Mouse (Mus musculus): Measurements from ENCODE around the gene Gm20809. TPM values are rescaled to one million over a fixed set of nuclear protein-coding genes. Genes with fewer than 3 reads are reported as not detected.
"Not testable (repeated sequence)": the region's sequence is repeated elsewhere in the genome, so short reads cannot be mapped to it uniquely, and the experiment has no call there.

The Gm20809 gene
- polyA plus RNA-seq (2015; fragmentation: Nextera tagmentation; extraction: Ambion mirVana) = not detected in 2 replicates

DNA sequence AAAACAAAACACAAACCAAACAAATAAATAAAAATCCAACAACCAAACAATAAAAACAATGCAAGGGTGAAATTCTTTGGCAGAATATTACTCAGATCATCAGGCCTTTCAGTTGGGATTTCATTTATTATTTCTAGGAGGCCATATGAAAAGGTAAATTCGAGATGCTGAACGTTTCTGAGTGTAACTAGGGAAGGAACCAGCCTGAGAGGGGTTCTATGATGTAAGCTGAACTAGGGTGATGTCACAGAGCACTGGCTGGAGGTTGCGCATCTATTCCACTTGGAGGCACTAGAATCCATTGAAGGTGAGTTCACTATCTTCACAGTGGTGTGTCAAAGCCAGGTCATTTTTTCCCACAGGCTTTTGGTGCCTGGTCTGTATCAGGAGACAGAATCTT, at the start of gene Gm20809:
TSS of gene Gm20809 (plus strand) at position 301 of the 400 bp plus-strand sequence.
- not testable (repeated sequence) for H3K27me3 ChIP-seq (replicated peaks); H3K4me2 ChIP-seq; H3K9ac ChIP-seq (replicated peaks); ATAC-seq (ENCODE audit: low FRiP score); H3K4me3 ChIP-seq (replicated peaks); H3K4me1 ChIP-seq; H3K27ac ChIP-seq (replicated peaks); H3K36me3 ChIP-seq; H3K9me3 ChIP-seq (replicated peaks)
- WGBS = no CpG with 5 or more reads among the region's 3 CpGs

All from neural tube, embryonic 15.5 days (tissue).